Mouse (Mus musculus) liver, adult 2 months (tissue): Measurements from ENCODE around the gene Saa4. TPM values are rescaled to one million over a fixed set of nuclear protein-coding genes. Genes with fewer than 3 reads are reported as not detected.
A peak's percentile ranks its signal among the peaks of the same experiment; 100 is the strongest.

Experiments
- DNase-seq: peaks from one replicate; pipeline ENCODE4 v3.0.0-alpha.2; 2011; ENCODE audit warnings: low read depth, low spot score; ENCODE audit errors: extremely low read depth
- H3K27ac ChIP-seq: fragments of 200-500 bp; replicated peaks from 2 replicates; pipeline ENCODE4 v1.5.1; 2012; ENCODE audit warnings: low read depth, mild to moderate bottlenecking, control low read depth, inconsistent platforms, low read length; ENCODE audit not compliant: insufficient read depth
- H3K27me3 ChIP-seq: fragments of 200-500 bp; 2 replicates; pipeline ENCODE4 v1.6.1; 2012; ENCODE audit warnings: mild to moderate bottlenecking, moderate library complexity, low read length, inconsistent platforms; ENCODE audit not compliant: control insufficient read depth, insufficient read depth
- H3K36me3 ChIP-seq: fragments of 200-500 bp; 2 replicates; pipeline ENCODE4 v1.6.1; 2012; ENCODE audit warnings: low read length, inconsistent platforms; ENCODE audit not compliant: control insufficient read depth, insufficient read depth
- H3K4me1 ChIP-seq: fragments of 200-500 bp; 2 replicates; pipeline ENCODE4 v1.6.1; 2011; ENCODE audit warnings: low read length; ENCODE audit not compliant: control insufficient read depth, insufficient read depth
- H3K4me3 ChIP-seq: fragments of 200-500 bp; 2 replicates; pipeline ENCODE4 v1.5.1; 2011; ENCODE audit warnings: low read depth, mild to moderate bottlenecking, control low read depth, low read length, moderate library complexity; ENCODE audit not compliant: insufficient read depth
- H3K79me2 ChIP-seq: fragments of 200-500 bp; 2 replicates; pipeline ENCODE4 v1.6.1; 2012; ENCODE audit warnings: inconsistent platforms, mild to moderate bottlenecking, low read length, moderate library complexity; ENCODE audit not compliant: control insufficient read depth, insufficient read depth
- H3K9ac ChIP-seq: fragments of 200-500 bp; 2 replicates; pipeline ENCODE4 v1.6.1; 2012; ENCODE audit warnings: low read depth, mild to moderate bottlenecking, control low read depth, inconsistent platforms, low read length
- CTCF ChIP-seq: fragments of 200-500 bp; IDR thresholded peaks from 2 replicates; pipeline ENCODE4 v1.5.1; 2011; ENCODE audit warnings: low read depth, low read length, control low read depth
- POLR2A ChIP-seq: fragments of 200-500 bp; IDR thresholded peaks from 2 replicates; pipeline ENCODE4 v1.6.1; 2011; ENCODE audit warnings: low read length, control low read depth; ENCODE audit not compliant: insufficient read depth; ENCODE audit errors: extremely low read depth
- WGBS: fragments of 180-500 bp; shearing (Covaris S2); methylation state at CpG from one replicate; pipeline ENCODE4 v1.1.7; 2018; 5-methylcytosine and 5-hydroxymethylcytosine counted together
- polyA plus RNA-seq: library from polyadenylated mRNA; depleted of rRNA; stranded (reverse); fragments of >200 nt; gene quantifications from 2 replicates; pipeline ENCODE4 v1.2.3, GENCODE M21; 2012; rRNA removed
- total RNA-seq: library from RNA; depleted of rRNA; stranded (reverse); fragments of >200 nt; gene quantifications from 2 replicates; pipeline ENCODE4 v1.2.3, GENCODE M21; 2014; rRNA removed

Saa4 gene
- total RNA-seq (74.2 and 103 TPM in 2 replicates), polyA plus RNA-seq (80.9 and 90.4 TPM in 2 replicates)

DNA sequence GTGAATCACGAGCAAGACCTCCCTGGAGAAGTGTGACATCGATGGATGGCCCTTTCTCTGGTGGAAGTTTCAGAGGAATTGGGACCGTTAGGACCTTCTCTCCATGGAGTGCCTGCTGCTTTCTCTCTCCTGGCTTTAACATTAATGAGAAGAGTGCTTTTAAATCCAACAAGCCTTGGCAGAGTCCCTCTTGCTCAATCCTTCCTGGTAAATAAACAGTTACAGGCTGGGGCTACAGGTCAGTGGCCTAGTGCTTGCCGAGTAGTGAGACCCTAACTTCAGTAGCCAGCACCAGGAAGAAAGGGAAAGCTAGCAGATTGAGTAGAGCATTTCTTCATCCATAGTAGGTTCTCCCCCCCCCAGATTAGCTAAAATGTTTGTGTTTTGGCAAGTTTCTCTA, at the start of gene Saa4:
Saa4 (minus strand) TSS at position 146 of the 400 bp plus-strand sequence.
- Histone ChIP-seq H3K4me1 (peaks cover 14% of the 10 kb centered on the region), H3K27ac (peak within 1 kb of the TSS; percentile 99), H3K36me3 (peaks cover 24% of the 10 kb centered on the region), H3K79me2 (peaks cover 4% of the 10 kb centered on the region; the same call in 1 of the 2 replicates), H3K4me3 (peak within 1 kb of the TSS; percentile 89), H3K9ac (peak within 1 kb of the TSS; percentile 83), H3K27me3 (no peaks in the 10 kb centered on the region)
- DNase-seq: peak; percentile 88
- 21% methylated on average over 4 of the region's 4 CpGs for WGBS
- 0 out of 2 replicates have a peak, but pooled peaks have one; percentile 2 for TF ChIP-seq POLR2A
- TF ChIP-seq CTCF: no peak

- TF ChIP-seq CTCF: peak; percentile 95
- TF ChIP-seq POLR2A: no peak
- Histone ChIP-seq H3K4me1 (no peaks in the 10 kb centered on the region), H3K4me3 (no peak overlapping the region), H3K36me3 (peaks cover 47% of the 10 kb centered on the region), H3K9ac (no peak overlapping the region), H3K27ac (no peak overlapping the region), H3K79me2 (no peaks in the 10 kb centered on the region), H3K27me3 (no peaks in the 10 kb centered on the region)
- WGBS: 40% methylated on average over 4 of the region's 4 CpGs
- peak; percentile 54 for DNase-seq
Observed at GRCm38 (mm10) chr7:46770706-46771105, 38.3 kb upstream of the Saa4 start.

DNA sequence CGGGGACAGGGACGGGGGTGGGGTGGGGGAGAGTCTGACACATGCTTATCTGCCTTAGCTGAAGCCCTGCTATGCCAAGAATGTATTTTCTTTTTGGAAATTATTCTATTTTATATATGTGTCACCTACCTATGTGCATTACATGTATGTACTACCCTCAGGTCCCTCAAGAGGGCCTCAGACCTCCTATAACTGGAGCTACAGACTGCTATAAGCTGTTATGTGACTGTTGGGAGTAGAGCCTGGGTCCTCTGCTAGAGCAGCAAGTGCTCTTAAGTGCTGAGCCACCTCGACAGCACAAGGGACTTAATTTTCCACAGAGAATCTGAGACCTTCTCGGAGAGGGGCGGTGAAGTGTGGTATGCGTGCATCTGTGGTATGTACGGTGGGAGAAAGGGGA, 36.0 kb upstream of the Saa4 start:
- no peak overlapping the region for H3K4me3 ChIP-seq
- H3K9ac ChIP-seq: no peak overlapping the region
- H3K27me3 ChIP-seq: no peaks in the 10 kb centered on the region
- no peak overlapping the region for H3K27ac ChIP-seq
- 96% methylated on average over 7 of the region's 7 CpGs for WGBS
- no peaks in the 10 kb centered on the region for H3K4me1 ChIP-seq
- no peaks in the 10 kb centered on the region for H3K79me2 ChIP-seq
- DNase-seq: no peak
- TF ChIP-seq POLR2A: no peak
- TF ChIP-seq CTCF: no peak
- H3K36me3 ChIP-seq: peaks cover 38% of the 10 kb centered on the region

DNA sequence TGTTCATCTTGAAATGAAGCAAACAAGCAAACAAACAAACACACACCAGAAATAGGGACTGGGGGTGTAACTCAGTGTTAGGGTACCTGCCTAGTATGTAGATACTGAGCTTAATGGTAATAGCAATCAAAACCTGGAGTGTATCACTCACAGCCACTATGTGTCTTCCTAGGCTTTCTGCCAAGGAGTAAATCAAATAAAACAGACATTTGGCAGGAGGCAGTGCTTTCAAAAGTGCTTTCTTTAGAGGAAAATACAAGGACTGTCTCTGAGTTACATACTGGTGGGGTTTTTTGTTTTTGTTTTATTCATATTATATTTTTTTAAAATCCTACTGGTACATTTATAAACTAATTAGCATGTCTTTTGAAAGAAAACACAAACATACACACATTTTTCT, 35.0 kb upstream of the Saa4 start:
- Histone ChIP-seq H3K36me3 (peaks cover 32% of the 10 kb centered on the region), H3K4me3 (no peak overlapping the region), H3K79me2 (no peaks in the 10 kb centered on the region), H3K27ac (no peak overlapping the region), H3K9ac (no peak overlapping the region), H3K4me1 (no peaks in the 10 kb centered on the region), H3K27me3 (no peaks in the 10 kb centered on the region)
- DNase-seq: peak; percentile 73
- TF ChIP-seq POLR2A (no peak), CTCF (no peak)

GRCm38 (mm10) chr7:46764672-46765071, 32.3 kb upstream of the Saa4 start:
- TF ChIP-seq POLR2A (no peak), CTCF (no peak)
- no peak overlapping the region for H3K27ac ChIP-seq
- H3K79me2 ChIP-seq: no peaks in the 10 kb centered on the region
- 95% methylated on average over 8 of the region's 8 CpGs for WGBS
- H3K27me3 ChIP-seq: no peaks in the 10 kb centered on the region
- H3K36me3 ChIP-seq: peaks cover 23% of the 10 kb centered on the region
- DNase-seq: no peak
- H3K9ac ChIP-seq: no peak overlapping the region
- no peaks in the 10 kb centered on the region for H3K4me1 ChIP-seq
- no peak overlapping the region for H3K4me3 ChIP-seq

GRCm38 (mm10) chr7:46762601-46763000, 30.2 kb upstream of the Saa4 start:
- Histone ChIP-seq H3K27me3 (no peaks in the 10 kb centered on the region), H3K79me2 (no peaks in the 10 kb centered on the region), H3K4me1 (no peaks in the 10 kb centered on the region), H3K9ac (no peak overlapping the region), H3K27ac (no peak overlapping the region), H3K4me3 (no peak overlapping the region), H3K36me3 (peaks cover 14% of the 10 kb centered on the region)
- no peak for TF ChIP-seq POLR2A
- no peak for TF ChIP-seq CTCF
- 94% methylated on average over 5 of the region's 5 CpGs for WGBS
- DNase-seq: no peak
